Mouse (Mus musculus): ENCODE measurements around the gene Bub3. TPM values are rescaled to one million over a fixed set of nuclear protein-coding genes. Genes with fewer than 3 reads are reported as not detected.
A peak's percentile ranks its signal among the peaks of the same experiment; 100 is the strongest.

Gene Bub3
- total RNA-seq, 2 experiments from 2014 or later, result 59.6 to 62.2 TPM

DNA sequence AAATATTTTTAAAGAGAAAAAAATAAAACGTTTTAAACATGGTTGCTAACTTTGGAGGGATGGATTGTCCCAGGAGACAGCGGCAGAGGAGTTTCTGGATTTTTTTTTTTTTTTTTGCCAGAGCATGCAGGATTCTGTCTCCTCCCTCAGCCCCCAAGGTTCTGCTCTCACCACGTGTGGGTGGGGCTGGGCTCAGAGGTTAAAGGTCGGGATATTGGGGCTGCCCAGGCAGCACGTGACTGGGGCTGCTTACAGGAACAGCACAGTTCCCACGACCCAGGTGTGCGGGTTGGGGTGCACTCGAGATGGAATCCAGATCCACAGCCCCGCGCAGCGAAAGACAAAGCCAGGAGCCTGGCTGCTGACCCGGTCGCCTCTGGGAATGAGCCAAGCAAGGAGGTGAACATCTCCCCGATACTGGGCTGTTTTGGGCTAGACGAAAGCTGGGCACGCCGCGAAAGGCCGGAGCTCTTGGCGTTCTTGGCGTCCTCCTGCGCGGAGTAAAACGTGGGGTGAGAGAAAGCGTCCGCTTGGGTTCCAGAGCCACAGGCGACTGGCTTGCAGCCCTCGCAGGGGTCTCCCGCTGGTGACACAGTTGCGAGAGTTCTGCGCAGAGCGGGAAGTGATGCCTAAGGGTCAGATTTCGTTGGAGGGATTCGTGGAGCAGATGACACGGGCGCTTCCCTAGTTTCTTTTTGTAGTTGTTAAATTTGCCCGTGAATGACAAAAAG is 3.3 kb upstream of the Bub3 start:
- H3K27ac ChIP-seq, result no peak overlapping the region
- intact Hi-C loops (cut with DNase I), result loop anchor here (2.0 to 5.0 kb wide), 2 partner anchors 16 to 194 kb away; partner anchors contain the start of gene 2310057M21Rik
- DNase-seq (ENCODE audit: extremely low spot score in 1 of 2, low spot score in 2 of 2), result no peak
- H3K4me3 ChIP-seq, result no peak overlapping the region
- no peak for TF ChIP-seq CTCF (IDR thresholded peaks at IDR 0.05)

DNA sequence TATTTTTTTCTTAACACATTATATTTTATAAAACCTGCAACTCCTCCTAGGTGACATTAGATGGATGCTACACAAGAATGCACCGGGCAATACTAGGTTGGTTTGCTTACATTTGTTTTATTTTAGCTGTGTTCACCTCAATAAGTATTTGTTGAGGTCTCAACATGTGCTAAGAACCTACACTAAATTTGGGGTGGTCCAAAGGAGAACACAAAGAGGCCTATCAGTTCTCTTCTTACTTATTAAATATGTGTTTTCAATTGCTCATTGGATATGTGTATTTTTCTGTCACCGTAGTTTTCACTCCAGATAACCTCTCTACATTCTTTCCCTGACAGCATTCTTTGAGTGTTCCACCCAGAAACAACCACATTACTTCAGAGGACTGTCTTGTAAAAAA is 2.3 kb upstream of the Bub3 start:
- no peak overlapping the region for H3K27ac ChIP-seq
- no peak for TF ChIP-seq CTCF (IDR thresholded peaks at IDR 0.05)
- no peak overlapping the region for H3K4me3 ChIP-seq
- intact Hi-C loops (cut with DNase I), result loop anchor here (2.0 to 5.0 kb wide), 2 partner anchors 17 to 195 kb away; partner anchors contain the start of gene 2310057M21Rik
- no peak for DNase-seq (ENCODE audit: extremely low spot score in 1 of 2, low spot score in 2 of 2)

DNA sequence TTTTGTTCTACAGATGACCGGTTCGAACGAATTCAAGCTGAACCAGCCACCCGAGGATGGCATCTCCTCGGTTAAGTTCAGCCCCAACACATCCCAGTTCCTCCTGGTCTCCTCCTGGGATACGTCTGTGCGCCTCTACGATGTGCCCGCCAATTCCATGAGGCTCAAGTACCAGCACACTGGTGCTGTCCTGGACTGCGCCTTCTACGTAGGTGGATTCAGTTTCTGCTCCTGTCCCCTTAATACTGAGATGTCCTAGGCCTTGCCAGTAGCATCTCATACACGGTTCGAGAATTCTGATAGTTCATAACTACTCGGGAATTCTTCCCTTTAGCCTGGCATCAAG is 648 bp downstream of the Bub3 start:
- intact Hi-C loops (cut with DNase I), result loop anchor here (5.0 kb wide), 1 partner anchor 148 kb away; the partner anchor contains the start of genes Acadsb and Ikzf5
- TF ChIP-seq CTCF (IDR thresholded peaks at IDR 0.05), result no peak

GRCm38 (mm10) chr7:131575246-131575645 is 15.2 kb downstream of the Bub3 start:
- no peak for DNase-seq (ENCODE audit: extremely low spot score in 1 of 2, low spot score in 2 of 2)
- intact Hi-C loops (cut with DNase I), result loop anchor here (10.0 kb wide), 2 partner anchors 170 to 310 kb away; no protein-coding TSS in a partner anchor
- no peak overlapping the region for H3K4me3 ChIP-seq
- TF ChIP-seq CTCF (IDR thresholded peaks at IDR 0.05), result peak; percentile 39
- H3K27ac ChIP-seq, result no peak overlapping the region

More for the DNA sequence above, 648 bp downstream of the Bub3 start:
- H3K27ac ChIP-seq, result peak overlapping the region; percentile 90
- H3K4me3 ChIP-seq, result peak overlapping the region; percentile 81
- DNase-seq (ENCODE audit: extremely low spot score in 1 of 2, low spot score in 2 of 2), result no peak

GRCm38 (mm10) chr7:131582178-131582577 is 22.2 kb downstream of the Bub3 start:
- no peak overlapping the region for H3K4me3 ChIP-seq
- DNase-seq (ENCODE audit: extremely low spot score in 1 of 2, low spot score in 2 of 2), result no peak
- H3K27ac ChIP-seq, result no peak overlapping the region
- no peak for TF ChIP-seq CTCF (IDR thresholded peaks at IDR 0.05)
- intact Hi-C loops (cut with DNase I), result no loop called here

- Histone ChIP-seq H3K27ac (no peak overlapping the region), H3K4me3 (no peak overlapping the region)
- TF ChIP-seq CTCF (IDR thresholded peaks at IDR 0.05), result no peak
- intact Hi-C loops (cut with DNase I), result no loop called here
- no peak for DNase-seq (ENCODE audit: extremely low spot score in 1 of 2, low spot score in 2 of 2)
These were observed 25.5 kb downstream of the Bub3 start for GRCm38 (mm10) chr7:131585551-131585950.

DNA sequence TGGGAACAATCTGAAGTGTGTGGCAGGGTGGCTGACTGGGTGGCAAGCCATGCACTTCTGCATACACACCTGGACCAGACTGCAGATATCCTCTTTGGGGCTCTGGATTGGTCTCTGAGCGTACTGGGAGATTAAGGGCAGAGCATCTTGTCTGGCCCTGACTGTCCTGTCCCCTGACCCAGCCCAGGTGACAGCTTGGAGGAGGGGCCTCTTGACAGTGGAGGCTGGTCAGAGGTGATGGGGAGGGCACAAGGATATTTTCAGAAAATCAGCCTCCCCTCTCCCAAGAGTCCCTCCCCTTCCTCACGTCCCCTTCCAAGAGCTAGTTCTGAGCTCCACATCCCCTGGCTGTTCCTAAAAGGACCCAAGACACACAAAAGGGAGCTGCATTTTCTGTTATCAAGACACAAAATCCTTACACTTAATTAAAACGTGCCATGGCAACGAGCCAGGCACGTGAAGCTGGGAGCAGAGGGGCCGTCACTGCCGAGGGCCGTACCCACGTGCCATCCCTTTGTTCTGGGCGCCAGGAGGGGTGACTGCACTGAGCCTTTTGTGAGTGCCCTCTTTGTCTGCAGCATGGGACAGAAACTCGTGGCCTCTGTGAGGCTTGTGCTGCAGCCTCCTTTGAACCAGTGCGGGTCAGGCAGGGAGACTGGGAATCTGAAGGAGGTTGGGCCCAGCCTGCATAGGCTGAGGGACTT is 37.9 kb downstream of the Bub3 start:
- DNase-seq (ENCODE audit: extremely low spot score in 1 of 2, low spot score in 2 of 2), result peak in 1 of 2 experiments; percentile 12
- no peak for TF ChIP-seq CTCF (IDR thresholded peaks at IDR 0.05)
- intact Hi-C loops (cut with DNase I), result loop anchor here (2.0 to 5.0 kb wide), 2 partner anchors 149 to 284 kb away; no protein-coding TSS in a partner anchor

DNA sequence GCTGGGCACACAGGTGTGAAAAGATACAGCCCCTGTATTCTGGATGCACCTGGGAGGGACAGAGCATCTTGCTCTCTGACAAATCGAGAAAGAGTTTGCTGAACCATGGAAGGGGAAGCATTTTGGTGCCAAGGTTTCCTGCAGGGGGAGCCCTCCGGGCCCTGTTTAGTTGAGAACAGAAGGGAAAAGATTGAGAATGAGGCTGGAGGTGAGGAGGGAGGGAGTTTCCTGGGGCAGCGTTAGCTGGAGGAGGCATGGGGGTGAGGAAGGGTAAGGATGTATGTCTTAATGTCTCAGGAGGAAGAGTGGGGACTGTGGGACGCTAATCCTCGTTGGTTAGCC is 38.4 kb downstream of the Bub3 start:
- Histone ChIP-seq H3K4me3 (no peak overlapping the region), H3K27ac (no peak overlapping the region)
- peak; percentile 30 to 35 for DNase-seq (ENCODE audit: extremely low spot score in 1 of 2, low spot score in 2 of 2)
- TF ChIP-seq CTCF (IDR thresholded peaks at IDR 0.05), result peak; percentile 64
- intact Hi-C loops (cut with DNase I), result loop anchor here (2.0 to 5.0 kb wide), 2 partner anchors 148 to 284 kb away; no protein-coding TSS in a partner anchor

More for the DNA sequence above, 37.9 kb downstream of the Bub3 start:
- H3K4me3 ChIP-seq, result no peak overlapping the region
- no peak overlapping the region for H3K27ac ChIP-seq

- Histone ChIP-seq H3K27ac (no peak overlapping the region), H3K4me3 (no peak overlapping the region)
- TF ChIP-seq CTCF (IDR thresholded peaks at IDR 0.05), result no peak
- intact Hi-C loops (cut with DNase I), result no loop called here
- no peak for DNase-seq (ENCODE audit: extremely low spot score in 1 of 2, low spot score in 2 of 2)
These were observed 42.1 kb downstream of the Bub3 start for GRCm38 (mm10) chr7:131602106-131602505.

DNA sequence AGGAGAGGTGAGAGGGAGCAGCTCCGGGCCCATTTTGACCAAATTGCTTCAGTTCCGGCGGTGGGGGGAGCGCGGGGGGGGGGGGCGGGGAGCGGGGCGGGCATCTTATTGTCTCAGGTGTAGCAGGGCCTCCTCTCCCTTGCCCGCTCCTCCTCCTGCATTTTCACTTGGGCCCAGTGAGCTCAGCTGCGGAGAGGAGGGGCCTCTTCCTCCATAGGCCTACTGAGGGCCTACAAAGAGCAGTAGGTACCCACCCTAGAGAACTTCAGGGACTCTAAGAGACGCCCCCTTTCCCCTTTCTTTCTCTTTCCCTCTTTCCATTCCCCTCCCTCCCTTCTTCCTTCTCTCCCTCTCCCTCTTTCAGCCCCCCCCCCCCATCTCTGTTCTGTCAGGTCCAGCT is 43.2 kb downstream of the Bub3 start:
- TF ChIP-seq CTCF (IDR thresholded peaks at IDR 0.05), result no peak
- no peak overlapping the region for H3K4me3 ChIP-seq
- H3K27ac ChIP-seq, result no peak overlapping the region
- intact Hi-C loops (cut with DNase I), result no loop called here
- no peak for DNase-seq (ENCODE audit: extremely low spot score in 1 of 2, low spot score in 2 of 2)

GRCm38 (mm10) chr7:131604946-131605345 is 44.9 kb downstream of the Bub3 start:
- DNase-seq (ENCODE audit: extremely low spot score in 1 of 2, low spot score in 2 of 2), result no peak
- no peak for TF ChIP-seq CTCF (IDR thresholded peaks at IDR 0.05)
- intact Hi-C loops (cut with DNase I), result no loop called here

GRCm38 (mm10) chr7:131605481-131605880 is 45.5 kb downstream of the Bub3 start:
- TF ChIP-seq CTCF (IDR thresholded peaks at IDR 0.05), result no peak
- intact Hi-C loops (cut with DNase I), result no loop called here
- no peak overlapping the region for H3K4me3 ChIP-seq
- no peak for DNase-seq (ENCODE audit: extremely low spot score in 1 of 2, low spot score in 2 of 2)
- H3K27ac ChIP-seq, result no peak overlapping the region

More at GRCm38 (mm10) chr7:131604946-131605345, 44.9 kb downstream of the Bub3 start:
- Histone ChIP-seq H3K4me3 (no peak overlapping the region), H3K27ac (no peak overlapping the region)
